Mouse (Mus musculus): ENCODE data around the gene Zfp296.

Zfp296 gene

GRCm38 (mm10) chr7:19607291-19607690, 30.2 kb downstream of the Zfp296 start:
- DNase-seq (ENCODE audit: low spot score), result no peak

- no peak for DNase-seq (ENCODE audit: low spot score)
Observed at GRCm38 (mm10) chr7:19609641-19610332, 32.7 kb downstream of the Zfp296 start.

- no peak for DNase-seq (ENCODE audit: low spot score)
Observed at GRCm38 (mm10) chr7:19610969-19611368, 33.9 kb downstream of the Zfp296 start.

GRCm38 (mm10) chr7:19615036-19615577, 38.0 kb downstream of the Zfp296 start:
- no peak for DNase-seq (ENCODE audit: low spot score)

- peak; percentile 96 for DNase-seq (ENCODE audit: low spot score)
Observed at GRCm38 (mm10) chr7:19619004-19619801, 42.1 kb downstream of the Zfp296 start.

- DNase-seq (ENCODE audit: low spot score), result no peak
Observed at GRCm38 (mm10) chr7:19620811-19621210, 43.7 kb downstream of the Zfp296 start.

- no peak for DNase-seq (ENCODE audit: low spot score)
Observed at GRCm38 (mm10) chr7:19622241-19622640, 45.2 kb downstream of the Zfp296 start.

GRCm38 (mm10) chr7:19623433-19623832, 46.3 kb downstream of the Zfp296 start:
- DNase-seq (ENCODE audit: low spot score), result no peak

- no peak for DNase-seq (ENCODE audit: low spot score)
Observed at GRCm38 (mm10) chr7:19627721-19628120, 50.6 kb downstream of the Zfp296 start.

- DNase-seq (ENCODE audit: low spot score), result no peak
Observed at GRCm38 (mm10) chr7:19628192-19628535, 51.1 kb downstream of the Zfp296 start.

GRCm38 (mm10) chr7:19628536-19629360, 51.7 kb downstream of the Zfp296 start:
- DNase-seq (ENCODE audit: low spot score), result peak; percentile 95

- peak; percentile 93 for DNase-seq (ENCODE audit: low spot score)
Observed at GRCm38 (mm10) chr7:19629361-19629734, 52.3 kb downstream of the Zfp296 start, which contains the start of gene Relb. Gene Relb (minus strand): TSS chr7:19629438.
